7 mouse cellular contexts compared by ENCODE assay signal in the genomic region with DNA sequence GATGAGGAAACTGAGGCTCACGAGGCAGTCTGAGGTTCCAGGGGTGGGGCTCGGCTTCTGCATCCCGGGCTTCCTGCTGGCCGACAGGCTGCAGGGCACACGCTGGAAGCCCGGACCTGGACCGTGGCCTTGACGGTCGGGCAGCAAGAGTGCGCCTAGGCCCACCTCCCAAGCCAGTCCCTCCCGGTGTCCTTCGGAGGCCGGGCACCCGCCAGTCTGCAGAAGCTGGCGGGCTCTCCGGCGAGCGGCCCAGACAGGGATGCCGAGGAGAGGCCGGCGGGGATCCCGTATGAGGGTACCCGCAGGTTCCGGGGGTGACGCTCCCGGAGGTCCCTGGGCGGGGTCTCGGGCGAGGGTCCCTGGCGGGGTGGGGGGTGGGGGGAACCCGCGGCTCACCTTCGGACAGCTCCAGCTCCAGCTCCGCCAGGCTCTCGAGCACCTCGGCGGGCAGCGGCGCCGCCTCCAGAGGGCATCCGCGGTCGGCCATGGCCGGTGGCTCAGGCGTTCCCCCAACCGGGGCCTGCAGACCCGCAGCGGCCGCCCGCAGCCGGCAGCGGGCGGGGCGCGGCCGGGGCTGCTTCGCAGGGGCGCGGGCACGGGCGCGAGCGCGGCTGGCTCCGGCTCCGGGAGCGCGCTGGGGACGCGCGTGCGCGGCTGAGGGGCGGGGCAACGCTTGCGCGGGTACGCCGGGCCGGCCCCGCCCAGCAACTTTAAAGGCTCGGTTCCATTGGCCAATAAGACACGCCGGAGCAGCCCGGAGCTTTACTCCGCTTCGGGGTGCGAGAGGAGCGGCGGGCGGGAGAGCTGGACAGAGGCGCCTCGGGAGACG. TPM values are rescaled to one million over a fixed set of nuclear protein-coding genes. Genes with fewer than 3 reads are reported as not detected.
DNase-seq lines count a peak whose midpoint lies in the region; ATAC-seq lines count a peak whose summit lies in the region.

A gene (minus strand): TSS at position 581 of the 829 bp plus-strand sequence.

- H3K4me3 ChIP-seq in embryonic facial prominence, embryonic 10.5 days, result peak within 1 kb of the TSS; percentile 84
- peak within 1 kb of the TSS; percentile 84 for H3K4me3 ChIP-seq in limb, embryonic 10.5 days
- peak within 1 kb of the TSS; percentile 78 for H3K4me3 ChIP-seq in midbrain, embryonic 13.5 days (replicated peaks)

- peak within 1 kb of the TSS; percentile 93 for H3K9ac ChIP-seq in midbrain, embryonic 13.5 days (replicated peaks)

- peaks cover 12% of the 10 kb centered on the region for H3K36me3 ChIP-seq in embryonic facial prominence, embryonic 10.5 days (replicated peaks)
- H3K36me3 ChIP-seq in limb, embryonic 10.5 days, result peaks cover 12% of the 10 kb centered on the region
- peaks cover 4% of the 10 kb centered on the region for H3K36me3 ChIP-seq in midbrain, embryonic 13.5 days

- WGBS in embryonic facial prominence, embryonic 10.5 days, result under 1% methylated on average over 94 of the region's 94 CpGs
- 3% methylated on average over 94 of the region's 94 CpGs for WGBS in limb, embryonic 10.5 days
- under 1% methylated on average over 80 of the region's 94 CpGs for WGBS in midbrain, embryonic 13.5 days

- peaks cover 23% of the 10 kb centered on the region for H3K4me1 ChIP-seq in embryonic facial prominence, embryonic 10.5 days
- H3K4me1 ChIP-seq in limb, embryonic 10.5 days, result peaks cover 29% of the 10 kb centered on the region
- H3K4me1 ChIP-seq in midbrain, embryonic 13.5 days (replicated peaks), result peaks cover 25% of the 10 kb centered on the region

- H3K4me2 ChIP-seq in midbrain, embryonic 13.5 days (replicated peaks), result peak within 1 kb of the TSS; percentile 67

- H3K27me3 ChIP-seq in embryonic facial prominence, embryonic 10.5 days (replicated peaks; ENCODE audit: low read depth, poor library complexity, severe bottlenecking), result no peaks in the 10 kb centered on the region; the same call in 1 of the 2 replicates
- H3K27me3 ChIP-seq in limb, embryonic 10.5 days (ENCODE audit: low read depth, poor library complexity, severe bottlenecking), result no peaks in the 10 kb centered on the region
- H3K27me3 ChIP-seq in midbrain, embryonic 13.5 days, result 0 out of 2 replicates have a peak, but pooled peaks cover 4% of the 10 kb centered on the region

- no peaks in the 10 kb centered on the region for H3K9me3 ChIP-seq in embryonic facial prominence, embryonic 10.5 days
- H3K9me3 ChIP-seq in limb, embryonic 10.5 days (replicated peaks), result no peaks in the 10 kb centered on the region
- H3K9me3 ChIP-seq in midbrain, embryonic 13.5 days, result no peaks in the 10 kb centered on the region

- ATAC-seq in granulocyte monocyte progenitor cell, adult 5-6 weeks (replicated peaks; ENCODE audit: poor library complexity, severe bottlenecking), result peak; percentile 84
- ATAC-seq in midbrain, embryonic 13.5 days, result peak; percentile 95

- peak; percentile 99 for DNase-seq in adrenal gland, postnatal 10 days
- peak; percentile 95 for DNase-seq in embryonic facial prominence, embryonic 10.5 days (ENCODE audit: low spot score)
- DNase-seq in kidney, adult 11 months, result peak; percentile 95
- peak; percentile 96 for DNase-seq in limb, embryonic 10.5 days (ENCODE audit: low spot score)
- peak; percentile 92 for DNase-seq in spleen, adult 12 weeks (ENCODE audit: low spot score)

- H3K27ac ChIP-seq in embryonic facial prominence, embryonic 10.5 days (replicated peaks), result peak within 1 kb of the TSS; percentile 94
- peak within 1 kb of the TSS; percentile 93 for H3K27ac ChIP-seq in limb, embryonic 10.5 days
- peak within 1 kb of the TSS; percentile 92 for H3K27ac ChIP-seq in midbrain, embryonic 13.5 days

RNA-seq across cellular contexts. Expression of the gene that starts here (rescaled TPM):
- total RNA-seq in adrenal gland, postnatal 10 days (2021), result 10 to 100 TPM; 30.8 to 39.4 TPM
- 6.6 and 6.9 TPM in 2 replicates for polyA plus RNA-seq in embryonic facial prominence, embryonic 10.5 days (2016; fragmentation: Nextera tagmentation; extraction: Ambion mirVana)
- 4.4 and 6.6 TPM in 2 replicates for total RNA-seq in granulocyte monocyte progenitor cell, adult 5-6 weeks (2014; fragmentation: Nextera tagmentation)
- 1.2 and 2.3 TPM in 2 replicates for total RNA-seq in granulocyte monocyte progenitor cell, adult 5-6 weeks (2017)
- polyA plus RNA-seq in limb, embryonic 10.5 days (2016; fragmentation: Nextera tagmentation; extraction: Ambion mirVana), result 5.1 and 7.6 TPM in 2 replicates
- 14.4 and 14.6 TPM in 2 replicates for polyA plus RNA-seq in midbrain, embryonic 13.5 days (2015; fragmentation: Nextera tagmentation; extraction: Ambion mirVana)

Comparison
In these comparisons a context has a peak if more than half of its experiments do, and no peak if none do; other contexts are left out.
1. Peak in every context shown above with its lines: DNase-seq, ATAC-seq, H3K4me3 ChIP-seq and H3K27ac ChIP-seq.
2. RNA of the gene that starts here (total RNA-seq): 30.8 to 39.4 TPM in adrenal gland, postnatal 10 days; 1.2 to 6.6 TPM in granulocyte monocyte progenitor cell, adult 5-6 weeks; every median in the first group is over 4 times any median in the second.